Mouse (Mus musculus) myocyte (in vitro differentiated cells): Measurements from ENCODE around the gene Adamts4. TPM values are rescaled to one million over a fixed set of nuclear protein-coding genes. Genes with fewer than 3 reads are reported as not detected.
A peak's percentile ranks its signal among the peaks of the same experiment; 100 is the strongest.

Source experiments
- H3K27me3 ChIP-seq: one replicate; pipeline ENCODE4 v1.6.1; 2011; ENCODE audit not compliant: control insufficient read depth, insufficient read depth, insufficient read length
- H3K36me3 ChIP-seq: one replicate; pipeline ENCODE4 v1.6.1; 2011; ENCODE audit not compliant: control insufficient read depth, insufficient read depth
- H3K4me2 ChIP-seq: one replicate; pipeline ENCODE4 v1.6.1; 2011; ENCODE audit warnings: low read depth, control low read depth
- H3K4me3 ChIP-seq: one replicate; pipeline ENCODE4 v1.5.1; 2011; ENCODE audit warnings: mild to moderate bottlenecking, control low read depth, moderate library complexity
- H3K79me2 ChIP-seq: one replicate; pipeline ENCODE4 v1.6.1; 2011; ENCODE audit not compliant: control insufficient read depth, insufficient read depth
- H3ac ChIP-seq: one replicate; pipeline ENCODE4 v1.6.1; 2011; ENCODE audit not compliant: control insufficient read depth, insufficient read length
- CEBPB ChIP-seq: IDR thresholded peaks from 2 replicates; pipeline ENCODE4 v1.6.1; 2011; ENCODE audit warnings: mild to moderate bottlenecking, moderate library complexity; ENCODE audit not compliant: poor library complexity, insufficient read depth, severe bottlenecking
- E2F4 ChIP-seq: IDR thresholded peaks from one replicate; pipeline ENCODE4 v1.6.1; 2011; ENCODE audit warnings: mild to moderate bottlenecking, control low read depth, moderate library complexity; ENCODE audit not compliant: insufficient read depth
- MAX ChIP-seq: IDR thresholded peaks from one replicate; pipeline ENCODE4 v1.6.1; 2011; ENCODE audit warnings: low read depth, mild to moderate bottlenecking, control low read depth
- MYOD1 ChIP-seq, 3 experiments: IDR thresholded peaks; one replicate each; pipeline ENCODE4 v1.6.1; 2011; ENCODE audit warnings: control low read depth in 2 of 3, low read depth in 2 of 3, mild to moderate bottlenecking in 2 of 3, moderate library complexity in 1 of 3; ENCODE audit not compliant: insufficient read length in 2 of 3, control insufficient read depth in 1 of 3
- MYOG ChIP-seq, 3 experiments: IDR thresholded peaks; one replicate each; pipeline ENCODE4 v1.6.1; 2011; ENCODE audit warnings: control low read depth in 2 of 3, low read depth in 2 of 3, mild to moderate bottlenecking in 2 of 3; ENCODE audit not compliant: insufficient read length in 2 of 3, control insufficient read depth in 1 of 3, insufficient read depth in 1 of 3
- POLR2A ChIP-seq: IDR thresholded peaks from one replicate; pipeline ENCODE4 v1.6.1; 2011; ENCODE audit warnings: low read depth, mild to moderate bottlenecking, control low read depth, moderate library complexity; ENCODE audit not compliant: insufficient read length
- POLR2AphosphoS2 ChIP-seq: IDR thresholded peaks from one replicate; pipeline ENCODE4 v1.6.1; 2011; ENCODE audit warnings: low read depth, control low read depth; ENCODE audit not compliant: insufficient read length
- REST ChIP-seq: IDR thresholded peaks from one replicate; pipeline ENCODE4 v1.6.1; 2011; ENCODE audit warnings: mild to moderate bottlenecking, control low read depth, moderate library complexity; ENCODE audit not compliant: insufficient read depth, insufficient read length
- SRF ChIP-seq: IDR thresholded peaks from one replicate; pipeline ENCODE4 v1.6.1; 2011; ENCODE audit warnings: low read depth; ENCODE audit not compliant: control insufficient read depth, insufficient read length
- TCF12 ChIP-seq: IDR thresholded peaks from one replicate; pipeline ENCODE4 v1.6.1; 2011; ENCODE audit warnings: mild to moderate bottlenecking, control low read depth; ENCODE audit not compliant: poor library complexity, insufficient read depth, severe bottlenecking
- TCF3 ChIP-seq: IDR thresholded peaks from one replicate; pipeline ENCODE4 v1.6.1; 2011; ENCODE audit warnings: low read depth, control low read depth; ENCODE audit not compliant: insufficient read length
- USF1 ChIP-seq: IDR thresholded peaks from one replicate; pipeline ENCODE4 v1.6.1; 2011; ENCODE audit warnings: low read depth, mild to moderate bottlenecking, control low read depth, moderate library complexity
- polyA plus RNA-seq: library from polyadenylated mRNA; unstranded; fragments of >200 nt; fragmentation: generic; extraction: Trizol; gene quantifications from one replicate; pipeline ENCODE4 v1.2.1, GENCODE M21; 2012; ENCODE audit warnings: missing spikeins

Adamts4 gene
- polyA plus RNA-seq, 1 experiment: 15.0 TPM

- no peak for TF ChIP-seq E2F4
- no peak for TF ChIP-seq USF1
- TF ChIP-seq MAX: no peak
- no peak for TF ChIP-seq TCF12
- TF ChIP-seq MYOG (IDR thresholded peaks at IDR 0.05; ENCODE audit: control insufficient read depth in 1 of 3, insufficient read depth in 1 of 3, insufficient read length in 2 of 3, low read depth in 2 of 3): no peak
- no peak for TF ChIP-seq POLR2A
- no peak for TF ChIP-seq REST
- no peak for TF ChIP-seq SRF
- TF ChIP-seq POLR2AphosphoS2: no peak
- no peak for TF ChIP-seq CEBPB
- TF ChIP-seq TCF3: no peak
- TF ChIP-seq MYOD1 (IDR thresholded peaks at IDR 0.05; ENCODE audit: control insufficient read depth in 1 of 3, insufficient read length in 2 of 3, low read depth in 2 of 3): no peak
- Histone ChIP-seq H3K79me2 (no peaks in the 10 kb centered on the region), H3ac (no peak overlapping the region), H3K27me3 (no peaks in the 10 kb centered on the region), H3K36me3 (no peaks in the 10 kb centered on the region), H3K4me3 (no peak overlapping the region), H3K4me2 (no peak overlapping the region)
Observed at GRCm38 (mm10) chr1:171205704-171206493, 44.3 kb upstream of the Adamts4 start.

- Histone ChIP-seq H3K4me3 (no peak overlapping the region), H3ac (no peak overlapping the region), H3K4me2 (peak overlapping the region; percentile 56), H3K36me3 (no peaks in the 10 kb centered on the region), H3K27me3 (no peaks in the 10 kb centered on the region), H3K79me2 (no peaks in the 10 kb centered on the region)
- TF ChIP-seq REST (no peak), POLR2AphosphoS2 (no peak), CEBPB (no peak), TCF3 (no peak), MYOG (IDR thresholded peaks at IDR 0.05; ENCODE audit: control insufficient read depth in 1 of 3, insufficient read depth in 1 of 3, insufficient read length in 2 of 3, low read depth in 2 of 3) (no peak), MYOD1 (IDR thresholded peaks at IDR 0.05; ENCODE audit: control insufficient read depth in 1 of 3, insufficient read length in 2 of 3, low read depth in 2 of 3) (no peak), POLR2A (no peak), E2F4 (no peak), SRF (no peak), MAX (no peak), USF1 (no peak), TCF12 (no peak)
Observed at GRCm38 (mm10) chr1:171209409-171209808, 40.8 kb upstream of the Adamts4 start.

GRCm38 (mm10) chr1:171212854-171213253 lies 37.4 kb upstream of the Adamts4 start:
- H3K36me3 ChIP-seq: no peaks in the 10 kb centered on the region
- TF ChIP-seq MYOG (IDR thresholded peaks at IDR 0.05; ENCODE audit: control insufficient read depth in 1 of 3, insufficient read depth in 1 of 3, insufficient read length in 2 of 3, low read depth in 2 of 3) (no peak), E2F4 (no peak), POLR2A (no peak), POLR2AphosphoS2 (no peak), TCF3 (no peak), SRF (no peak), CEBPB (no peak), TCF12 (no peak), USF1 (no peak), MAX (no peak), REST (no peak), MYOD1 (IDR thresholded peaks at IDR 0.05; ENCODE audit: control insufficient read depth in 1 of 3, insufficient read length in 2 of 3, low read depth in 2 of 3) (no peak)
- H3K4me2 ChIP-seq: no peak overlapping the region

GRCm38 (mm10) chr1:171213801-171214496 lies 36.3 kb upstream of the Adamts4 start, which contains the start of gene Nr1i3:
Gene Nr1i3, plus strand, starts transcription at chr1:171213970.
- no peak within 1 kb of the TSS for H3K4me3 ChIP-seq
- H3K79me2 ChIP-seq: no peaks in the 10 kb centered on the region
- H3ac ChIP-seq: no peak within 1 kb of the TSS
- H3K4me2 ChIP-seq: no peak within 1 kb of the TSS
- H3K27me3 ChIP-seq: no peaks in the 10 kb centered on the region
- TF ChIP-seq MYOG (IDR thresholded peaks at IDR 0.05; ENCODE audit: control insufficient read depth in 1 of 3, insufficient read depth in 1 of 3, insufficient read length in 2 of 3, low read depth in 2 of 3) (no peak), TCF3 (no peak), USF1 (no peak), SRF (no peak), POLR2A (no peak), POLR2AphosphoS2 (no peak), CEBPB (no peak), MYOD1 (IDR thresholded peaks at IDR 0.05; ENCODE audit: control insufficient read depth in 1 of 3, insufficient read length in 2 of 3, low read depth in 2 of 3) (no peak), MAX (no peak)
- peaks cover 3% of the 10 kb centered on the region for H3K36me3 ChIP-seq

More at GRCm38 (mm10) chr1:171212854-171213253, 37.4 kb upstream of the Adamts4 start:
- Histone ChIP-seq H3K4me3 (no peak overlapping the region), H3K27me3 (no peaks in the 10 kb centered on the region), H3ac (no peak overlapping the region), H3K79me2 (no peaks in the 10 kb centered on the region)
